Mouse (Mus musculus): ENCODE measurements around the gene Tmem121b. TPM values are rescaled to one million over a fixed set of nuclear protein-coding genes. Genes with fewer than 3 reads are reported as not detected.

Tmem121b gene
- polyA plus RNA-seq, 1 experiment: 0.04 TPM

Other genes starting within 250 kb of the Tmem121b start
- not detected in 2 replicates for gene D330020A13Rik, start 199.4 kb downstream of the Tmem121b start, polyA plus RNA-seq (2012; rRNA removed)
- 1.6 and 1.8 TPM in 2 replicates for gene B4galnt3, start 199.2 kb downstream of the Tmem121b start, polyA plus RNA-seq (2012; rRNA removed)
- gene Kdm5a, start 129.7 kb downstream of the Tmem121b start, polyA plus RNA-seq (2012; rRNA removed): 6.8 and 8.0 TPM in 2 replicates
- 7.6 TPM in 2 replicates for gene Ccdc77, start 129.4 kb downstream of the Tmem121b start, polyA plus RNA-seq (2012; rRNA removed)
- gene Il17ra, start 30.6 kb downstream of the Tmem121b start, polyA plus RNA-seq (2012; rRNA removed): 13.9 and 14.6 TPM in 2 replicates
- 20.9 and 26.6 TPM in 2 replicates for gene Hdhd5, start 37.5 kb upstream of the Tmem121b start, polyA plus RNA-seq (2012; rRNA removed)
- gene Cecr2, start 172.6 kb upstream of the Tmem121b start, polyA plus RNA-seq (2012; rRNA removed): 4.2 and 5.0 TPM in 2 replicates